Mouse (Mus musculus) ES-Bruce4 (cell line): ENCODE data around the gene Svop. TPM values are rescaled to one million over a fixed set of nuclear protein-coding genes. Genes with fewer than 3 reads are reported as not detected.
A peak's percentile ranks its signal among the peaks of the same experiment; 100 is the strongest.

Experiments
- H3K27ac ChIP-seq: 2 replicates; pipeline ENCODE4 v1.5.1; 2012; ENCODE audit warnings: low read length, inconsistent platforms; ENCODE audit not compliant: insufficient read depth
- H3K27me3 ChIP-seq: 2 replicates; pipeline ENCODE4 v1.6.1; 2012; ENCODE audit warnings: mild to moderate bottlenecking, low read length, inconsistent platforms; ENCODE audit not compliant: control insufficient read depth, poor library complexity, insufficient read depth, severe bottlenecking
- H3K36me3 ChIP-seq: 2 replicates; pipeline ENCODE4 v1.6.1; 2012; ENCODE audit warnings: inconsistent platforms, mild to moderate bottlenecking, low read length, moderate library complexity; ENCODE audit not compliant: control insufficient read depth, poor library complexity, insufficient read depth, severe bottlenecking
- H3K4me1 ChIP-seq: one replicate; pipeline ENCODE4 v1.8.1; 2011; ENCODE audit warnings: low read length; ENCODE audit not compliant: control insufficient read depth, insufficient read depth
- H3K4me3 ChIP-seq: 2 replicates; pipeline ENCODE4 v1.5.1; 2011; ENCODE audit warnings: low read depth, mild to moderate bottlenecking, low read length
- H3K9ac ChIP-seq: 2 replicates; pipeline ENCODE4 v1.6.1; 2012; ENCODE audit warnings: low read depth, mild to moderate bottlenecking, inconsistent platforms; ENCODE audit not compliant: poor library complexity, severe bottlenecking
- H3K9me3 ChIP-seq: replicated peaks from 2 replicates; pipeline ENCODE4 v1.6.1; 2012; ENCODE audit warnings: mild to moderate bottlenecking, low read length, inconsistent platforms; ENCODE audit not compliant: control insufficient read depth, poor library complexity, insufficient read depth, severe bottlenecking
- CTCF ChIP-seq: IDR thresholded peaks from one replicate; pipeline ENCODE4 v1.8.1; 2011; ENCODE audit warnings: low read depth, low read length
- EP300 ChIP-seq: IDR thresholded peaks from 2 replicates; pipeline ENCODE4 v1.6.1; 2011; ENCODE audit warnings: low read depth, low read length; ENCODE audit not compliant: insufficient read depth
- POLR2A ChIP-seq: IDR thresholded peaks from one replicate; pipeline ENCODE4 v1.8.1; 2011; ENCODE audit warnings: low read length; ENCODE audit not compliant: insufficient read depth
- polyA plus RNA-seq: library from polyadenylated mRNA; stranded (reverse); fragments of >200 nt; gene quantifications from 2 replicates; pipeline ENCODE4 v1.2.4, GENCODE M21; 2011; ENCODE audit warnings: low read depth; ENCODE audit not compliant: missing spikeins, insufficient read depth, insufficient read length

Svop gene
- polyA plus RNA-seq, 1 experiment: 11.0 TPM

DNA sequence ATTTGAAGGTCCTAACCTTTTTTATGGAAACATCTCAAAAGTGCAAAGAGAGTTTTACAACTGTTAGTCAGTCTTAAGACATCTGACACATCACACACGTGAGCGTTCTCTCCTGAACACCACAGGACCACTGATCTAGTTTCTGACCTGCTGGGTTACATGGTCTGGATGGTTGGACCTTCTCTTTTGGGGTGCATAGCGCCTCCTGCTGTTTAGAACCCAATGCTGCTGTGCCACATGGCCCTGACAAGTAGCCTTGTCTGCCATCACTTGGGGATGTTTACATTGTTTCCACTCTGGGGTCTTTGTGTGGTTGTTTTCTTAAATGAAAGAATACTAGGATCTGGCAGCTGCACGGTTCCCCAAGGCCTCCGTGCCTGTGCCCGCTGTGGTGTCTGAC, 22.0 kb upstream of the Svop start:
- no peak overlapping the region for H3K4me3 ChIP-seq
- H3K36me3 ChIP-seq: peaks cover 9% of the 10 kb centered on the region; the same call in 1 of the 2 replicates
- no peaks in the 10 kb centered on the region for H3K9me3 ChIP-seq
- H3K4me1 ChIP-seq: no peaks in the 10 kb centered on the region
- H3K27me3 ChIP-seq: no peaks in the 10 kb centered on the region
- no peak overlapping the region for H3K27ac ChIP-seq
- TF ChIP-seq EP300: no peak
- peak; percentile 66 for TF ChIP-seq CTCF
- H3K9ac ChIP-seq: no peak overlapping the region

DNA sequence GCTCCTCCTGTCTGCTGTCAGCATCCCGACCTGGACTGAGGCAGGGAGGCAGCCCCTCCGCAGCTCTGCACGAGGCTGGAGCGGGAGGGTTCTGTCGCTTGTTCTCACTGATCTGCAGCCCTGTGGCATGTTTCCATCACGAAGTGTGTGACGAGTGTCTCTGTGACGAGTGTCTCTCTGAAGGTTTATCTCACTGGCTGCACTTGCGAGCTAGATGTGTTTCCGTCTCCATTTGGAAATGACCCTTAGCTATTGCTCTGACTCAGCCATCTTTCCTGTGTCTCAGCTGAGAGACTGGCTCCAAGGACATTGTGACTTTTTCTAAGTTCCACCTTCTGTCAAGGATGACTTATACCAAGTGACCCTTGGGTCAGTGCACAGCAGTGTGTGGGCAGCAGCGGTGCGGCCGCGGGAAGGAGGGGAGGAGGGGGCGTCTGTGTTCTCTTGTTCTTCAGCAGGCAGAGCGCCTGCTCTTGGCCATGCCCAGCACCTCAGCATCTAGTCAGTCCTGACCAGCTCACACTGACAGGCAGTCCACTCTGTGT, 15.1 kb upstream of the Svop start:
- peaks cover 9% of the 10 kb centered on the region; the same call in 1 of the 2 replicates for H3K36me3 ChIP-seq
- H3K4me1 ChIP-seq: no peaks in the 10 kb centered on the region
- no peaks in the 10 kb centered on the region for H3K27me3 ChIP-seq

DNA sequence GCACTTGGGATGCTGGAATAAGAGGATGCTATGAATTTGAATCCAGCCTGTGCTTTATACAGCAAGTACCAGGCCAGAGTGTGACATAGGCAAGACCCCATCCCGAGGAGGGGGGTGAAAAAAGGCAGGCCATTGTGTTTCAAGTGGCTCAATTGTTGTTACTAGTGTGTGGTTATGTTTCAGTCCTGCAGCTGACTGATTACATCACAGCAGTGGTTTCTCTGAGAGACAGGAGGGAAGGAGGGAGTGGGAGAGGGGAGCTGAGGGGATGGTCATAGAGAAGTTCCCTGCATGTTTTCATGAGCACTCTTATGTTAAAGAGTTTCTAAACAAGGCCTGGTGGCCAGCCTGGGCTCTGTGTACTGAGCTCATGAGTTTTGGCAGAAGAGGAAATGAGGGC, 11.4 kb upstream of the Svop start:
- H3K4me1 ChIP-seq: peaks cover 2% of the 10 kb centered on the region

More for the DNA sequence above, 15.1 kb upstream of the Svop start:
- no peak for TF ChIP-seq EP300
- no peak for TF ChIP-seq POLR2A
- no peak for TF ChIP-seq CTCF
- no peak overlapping the region for H3K9ac ChIP-seq
- H3K27ac ChIP-seq: no peak overlapping the region
- no peaks in the 10 kb centered on the region for H3K9me3 ChIP-seq
- no peak overlapping the region for H3K4me3 ChIP-seq

DNA sequence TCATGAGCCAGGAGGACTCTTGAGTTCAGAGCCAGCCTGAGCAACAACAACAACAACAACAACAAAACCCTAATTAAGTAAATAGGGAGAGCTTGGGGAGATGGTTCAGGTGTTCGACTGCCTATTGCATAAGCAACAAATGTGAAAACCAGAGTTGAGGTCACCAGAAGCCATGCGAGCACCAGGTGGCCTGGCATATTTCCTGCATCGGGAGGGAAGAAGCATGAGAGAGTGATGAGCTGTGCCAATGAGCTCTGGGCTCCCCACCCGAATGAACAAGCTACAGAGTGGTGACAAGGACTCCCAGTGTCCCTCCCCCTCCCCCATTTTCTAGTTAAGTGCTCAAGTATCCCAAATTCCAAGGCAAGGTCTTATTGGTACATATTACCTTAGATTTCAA, 10.5 kb upstream of the Svop start:
- H3K27ac ChIP-seq: no peak overlapping the region

More for the DNA sequence above, 11.4 kb upstream of the Svop start:
- H3K4me3 ChIP-seq: no peak overlapping the region
- H3K9ac ChIP-seq: no peak overlapping the region
- H3K27me3 ChIP-seq: no peaks in the 10 kb centered on the region
- H3K36me3 ChIP-seq: no peaks in the 10 kb centered on the region
- H3K9me3 ChIP-seq: no peaks in the 10 kb centered on the region
- TF ChIP-seq EP300: no peak
- no peak for TF ChIP-seq CTCF
- TF ChIP-seq POLR2A: no peak
- H3K27ac ChIP-seq: no peak overlapping the region

DNA sequence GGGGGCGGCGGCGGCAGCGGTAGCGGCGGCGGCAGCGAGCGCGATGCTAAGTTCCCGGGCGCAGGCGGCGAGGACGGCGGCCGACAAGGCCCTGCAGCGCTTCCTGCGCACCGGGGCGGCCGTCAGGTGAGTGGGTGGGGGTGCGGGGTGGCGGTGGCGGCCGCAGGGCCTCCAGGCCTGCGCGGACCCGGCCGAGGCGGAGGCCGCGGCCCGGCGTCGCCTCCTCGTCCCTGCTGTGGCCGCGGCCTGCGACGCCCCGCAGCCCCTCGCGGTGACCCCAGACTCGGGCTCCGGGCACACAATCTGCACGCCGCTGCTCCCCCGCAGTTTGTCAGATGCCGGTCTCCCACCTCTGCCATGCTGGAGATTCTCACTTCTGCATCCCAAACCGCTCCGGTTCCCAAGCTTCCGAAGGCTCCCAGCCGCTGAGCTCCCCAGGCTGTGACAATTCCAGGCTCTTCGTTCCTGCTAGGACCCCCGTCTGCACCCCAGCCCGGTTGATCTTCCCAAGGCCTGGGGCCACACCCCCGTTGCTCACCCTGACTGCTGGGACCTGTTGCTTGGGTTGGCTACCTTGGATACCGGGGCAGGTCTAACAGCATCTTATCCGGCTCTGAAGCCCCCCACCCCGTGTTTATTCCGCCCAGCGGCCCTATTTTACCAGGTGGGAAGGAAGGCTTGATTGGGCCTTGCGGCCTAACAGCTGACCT, 9.2 kb upstream of the Svop start:
- Histone ChIP-seq H3K27me3 (no peaks in the 10 kb centered on the region), H3K4me1 (peaks cover 2% of the 10 kb centered on the region)

More for the DNA sequence above, 10.5 kb upstream of the Svop start:
- H3K27me3 ChIP-seq: no peaks in the 10 kb centered on the region
- H3K4me1 ChIP-seq: peaks cover 2% of the 10 kb centered on the region
- H3K36me3 ChIP-seq: no peaks in the 10 kb centered on the region
- no peak overlapping the region for H3K4me3 ChIP-seq
- H3K9me3 ChIP-seq: no peaks in the 10 kb centered on the region
- H3K9ac ChIP-seq: no peak overlapping the region
- TF ChIP-seq POLR2A: no peak
- no peak for TF ChIP-seq EP300
- TF ChIP-seq CTCF: no peak

DNA sequence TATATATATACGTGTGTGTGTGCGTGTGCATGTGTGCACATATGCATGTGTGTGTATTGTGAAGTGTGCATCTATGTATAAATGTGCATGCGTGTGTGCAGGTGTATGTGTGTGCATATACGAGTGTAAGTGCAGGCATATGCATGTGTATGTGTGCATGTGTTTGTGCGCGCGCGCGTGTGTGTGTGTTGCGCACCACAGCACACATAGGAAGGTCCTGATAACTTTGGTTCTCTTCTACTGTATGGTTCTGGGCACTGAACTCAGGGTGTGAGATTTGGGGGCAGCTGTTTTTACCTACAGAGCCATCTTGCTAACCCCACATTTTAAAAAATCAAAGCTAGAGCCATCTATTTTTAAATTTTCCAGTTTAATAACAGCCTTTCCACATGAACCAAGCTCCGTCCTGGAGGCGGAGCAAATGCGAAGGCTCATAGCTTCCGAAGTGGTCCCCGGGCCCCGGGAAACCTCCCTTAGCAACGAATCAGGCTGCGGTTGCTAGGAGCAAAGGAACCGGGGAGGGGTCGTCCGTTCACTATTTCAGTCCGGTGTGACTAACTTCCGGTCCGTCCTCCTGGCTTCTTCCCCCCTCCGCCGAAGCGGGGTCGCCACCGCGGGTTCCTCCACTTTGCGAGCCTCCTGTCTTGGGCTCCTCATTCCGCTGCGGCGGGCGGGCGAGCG, 8.5 kb upstream of the Svop start:
- H3K9me3 ChIP-seq: no peaks in the 10 kb centered on the region
- H3K36me3 ChIP-seq: no peaks in the 10 kb centered on the region
- no peak overlapping the region for H3K27ac ChIP-seq
- H3K9ac ChIP-seq: peak overlapping the region; percentile 86
- H3K27me3 ChIP-seq: no peaks in the 10 kb centered on the region
- peaks cover 2% of the 10 kb centered on the region for H3K4me1 ChIP-seq
- H3K4me3 ChIP-seq: peak overlapping the region; percentile 82
- no peak for TF ChIP-seq POLR2A
- 0 out of 2 replicates have a peak, but pooled peaks have one; percentile 39 for TF ChIP-seq EP300
- no peak for TF ChIP-seq CTCF

More for the DNA sequence above, 9.2 kb upstream of the Svop start:
- TF ChIP-seq POLR2A (no peak), EP300 (no peak), CTCF (no peak)
- H3K9me3 ChIP-seq: no peaks in the 10 kb centered on the region
- H3K9ac ChIP-seq: peak overlapping the region; percentile 86
- no peak overlapping the region for H3K27ac ChIP-seq
- H3K4me3 ChIP-seq: peak overlapping the region; percentile 82
- H3K36me3 ChIP-seq: no peaks in the 10 kb centered on the region
